Mouse (Mus musculus) CD4-positive helper T cell, adult 2 months (primary cell): ENCODE data around the gene Kcnab2.
A peak's percentile ranks its signal among the peaks of the same experiment; 100 is the strongest.

Source experiments
- DNase-seq: peaks from one replicate; pipeline ENCODE4 v3.0.0-alpha.2; 2012; ENCODE audit warnings: low read depth, missing footprints, low spot score

Kcnab2 gene

DNA sequence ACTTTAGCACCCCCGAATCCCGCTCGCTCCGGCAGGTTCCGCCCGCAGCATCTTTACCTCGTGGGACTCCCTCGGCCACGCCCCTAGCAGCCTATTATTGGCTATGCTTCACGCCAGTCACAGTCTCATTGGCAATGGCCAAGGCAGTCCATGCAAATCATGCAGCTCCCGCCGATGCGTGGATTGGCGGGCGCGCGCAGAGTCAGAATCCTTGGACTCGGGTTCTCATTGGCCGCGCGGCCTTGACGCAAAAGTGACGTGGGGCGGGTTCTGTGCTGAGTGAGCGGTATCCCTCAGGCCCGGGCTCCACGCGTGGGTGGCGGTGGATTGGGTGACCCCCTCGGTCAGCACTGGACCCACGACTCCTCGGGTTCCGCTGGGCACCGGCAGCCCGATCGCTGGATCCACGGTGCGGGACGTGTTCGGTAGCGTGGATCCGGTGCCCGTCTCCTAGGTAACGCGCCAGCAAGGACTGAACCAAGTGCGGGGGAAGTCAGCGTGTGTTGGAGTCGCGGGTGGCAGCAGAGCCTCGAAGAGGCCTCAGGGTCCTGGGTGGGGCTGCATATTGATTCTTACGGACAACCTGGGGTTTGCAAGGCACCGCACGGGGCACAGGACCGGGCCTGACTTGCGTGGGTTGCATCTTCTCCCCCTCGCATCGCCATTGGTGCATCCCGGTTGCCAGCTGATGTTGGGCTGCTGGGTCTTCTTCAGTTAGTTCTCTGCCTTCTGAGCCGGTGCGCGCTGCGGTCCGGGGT, at the start of gene Kcnab2:
Gene Kcnab2, minus strand, starts transcription at position 406 of the 758 bp plus-strand sequence.
- DNase-seq: peak; percentile 99

DNA sequence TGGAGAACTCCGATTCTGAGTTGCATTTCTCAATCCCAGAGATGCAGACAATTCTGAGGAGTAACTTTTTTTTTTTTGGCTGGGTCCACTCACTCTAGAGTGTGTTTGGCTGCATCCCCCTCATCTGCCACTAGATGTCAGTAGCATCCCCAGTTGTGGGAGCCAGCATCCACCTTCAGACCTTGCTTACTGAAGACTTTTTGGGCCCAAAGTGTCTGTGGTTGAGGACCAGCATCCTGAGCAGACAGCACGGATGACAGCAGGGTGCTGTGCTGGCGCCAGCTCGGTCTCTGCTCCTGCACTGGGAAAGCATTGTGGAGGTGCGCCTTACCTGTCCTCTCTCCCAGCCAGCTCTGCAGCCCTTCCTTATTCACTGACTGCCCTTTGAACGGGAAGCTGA, 42.4 kb upstream of the Kcnab2 start:
- DNase-seq: peak; percentile 40

- no peak for DNase-seq
Measured at GRCm38 (mm10) chr4:152519106-152519505, 41.4 kb upstream of the Kcnab2 start.

DNA sequence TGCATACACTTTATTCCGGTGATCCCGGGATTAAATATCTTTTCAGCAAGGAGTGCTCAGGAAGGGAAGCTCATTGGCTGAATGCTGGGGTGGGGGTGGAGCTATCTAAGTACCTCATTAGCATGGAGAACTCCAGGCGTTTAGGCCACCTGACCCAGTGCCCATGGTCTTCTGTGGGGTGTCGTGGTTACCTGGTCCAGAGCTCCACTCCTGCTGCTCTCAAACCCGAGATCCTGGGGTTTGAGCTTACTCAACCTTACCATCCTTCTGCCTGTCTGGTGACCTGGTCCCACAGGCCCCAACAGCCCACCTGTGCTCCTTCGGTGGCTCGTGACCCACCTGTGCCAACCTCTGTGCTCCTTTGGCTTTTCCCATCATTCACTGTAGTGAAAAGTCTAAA, 37.2 kb upstream of the Kcnab2 start:
- no peak for DNase-seq

DNA sequence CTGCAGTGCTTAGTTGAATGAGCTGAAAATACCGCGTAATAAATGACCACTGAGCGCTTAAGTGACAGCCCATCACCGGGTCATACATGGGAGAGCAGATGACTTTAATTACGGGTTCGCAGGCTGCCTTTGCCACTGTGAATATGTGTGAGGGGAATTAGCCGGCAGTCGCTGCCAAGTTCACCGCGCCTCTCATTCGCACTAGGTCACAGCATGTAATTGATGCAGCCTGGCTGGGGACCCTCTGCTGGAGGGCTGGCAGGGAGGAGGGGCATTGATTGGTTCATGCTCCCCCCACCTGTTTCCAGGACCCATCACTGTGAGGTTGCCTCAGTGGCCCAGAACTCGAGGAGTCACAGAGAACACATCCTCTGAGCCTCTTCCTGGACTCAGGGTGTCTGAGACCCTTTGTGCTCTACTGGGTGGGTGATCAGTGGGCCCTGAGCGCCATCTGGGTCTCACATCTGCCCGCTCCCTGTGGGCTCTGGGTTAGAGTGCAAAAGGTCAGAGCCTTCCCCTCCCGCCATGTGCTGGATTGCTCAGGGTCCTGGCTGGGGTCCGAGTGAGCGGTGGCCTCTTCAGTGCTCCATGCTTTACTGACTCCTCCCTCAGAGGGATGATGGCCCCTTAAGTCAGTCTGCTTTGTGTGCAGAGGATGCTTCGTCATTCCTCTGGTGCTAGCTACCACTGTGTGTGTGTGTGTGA, 34.7 kb upstream of the Kcnab2 start:
- no peak for DNase-seq

DNA sequence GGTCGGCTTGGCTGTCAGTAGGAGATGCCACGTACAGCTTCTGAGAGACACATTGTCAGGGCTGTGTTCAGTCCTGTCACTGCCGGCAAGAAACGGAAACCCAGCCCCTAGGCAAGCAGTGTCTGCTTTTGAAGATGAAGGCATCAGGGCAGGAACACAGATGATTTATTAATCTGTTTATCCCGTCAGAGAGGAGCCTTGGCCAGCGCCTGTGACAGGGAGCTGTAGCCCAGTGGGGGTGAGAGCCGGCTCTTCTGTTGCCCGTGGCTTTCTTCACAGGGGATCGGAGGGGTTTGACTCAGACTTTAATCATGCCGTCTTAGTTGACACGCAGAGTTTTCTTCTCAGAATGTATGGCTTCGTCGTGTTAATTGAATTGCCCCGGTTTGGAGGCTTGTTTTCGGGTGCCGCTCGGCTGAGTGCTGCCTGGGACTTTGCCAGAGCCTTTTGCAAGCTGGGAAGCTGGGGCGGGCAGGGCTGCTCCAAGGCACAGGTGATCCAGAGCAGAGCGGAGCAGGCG, 16.7 kb upstream of the Kcnab2 start:
- no peak for DNase-seq

GRCm38 (mm10) chr4:152491250-152491899, 13.7 kb upstream of the Kcnab2 start:
- DNase-seq: peak; percentile 81

DNA sequence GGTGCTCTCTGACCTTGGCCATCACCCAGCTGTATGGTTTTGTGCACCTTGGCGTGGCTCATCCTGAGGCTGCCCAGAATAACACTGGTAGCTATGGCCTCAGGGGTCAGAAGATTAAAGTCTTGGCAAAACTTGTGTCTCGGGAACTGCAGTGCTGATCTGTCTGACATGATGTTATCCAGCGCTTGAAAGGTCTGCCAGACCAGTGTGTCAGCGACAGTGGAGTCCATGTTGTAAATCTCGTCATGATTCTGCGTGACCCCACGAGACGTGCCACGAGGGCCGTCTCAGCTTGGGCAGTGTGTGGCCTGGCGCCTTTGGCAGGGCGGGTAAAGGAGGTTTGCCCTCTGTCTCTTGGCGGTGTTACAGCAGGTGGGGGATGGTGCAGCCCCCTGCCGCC, 12.6 kb upstream of the Kcnab2 start:
- no peak for DNase-seq

GRCm38 (mm10) chr4:152488046-152488445, 10.4 kb upstream of the Kcnab2 start:
- no peak for DNase-seq

GRCm38 (mm10) chr4:152480426-152480825, 2.8 kb upstream of the Kcnab2 start:
- no peak for DNase-seq

DNA sequence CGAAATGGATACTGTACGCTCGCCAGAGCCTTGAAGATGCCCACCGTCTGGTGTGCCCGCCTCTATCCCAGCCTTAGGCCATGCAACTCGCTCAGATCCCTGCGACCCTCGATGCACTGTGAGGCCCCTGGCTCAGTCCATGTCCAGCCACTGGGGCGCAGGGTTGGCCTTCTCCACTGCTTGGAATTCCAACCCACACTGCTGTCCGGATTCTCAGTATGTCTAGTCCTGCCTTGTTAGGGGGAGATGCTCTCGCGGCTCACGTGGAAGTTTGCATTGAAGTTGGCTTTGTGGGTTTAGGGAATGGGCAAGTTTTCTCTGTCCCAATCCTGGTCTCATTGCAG, 525 bp upstream of the Kcnab2 start:
- no peak for DNase-seq

DNA sequence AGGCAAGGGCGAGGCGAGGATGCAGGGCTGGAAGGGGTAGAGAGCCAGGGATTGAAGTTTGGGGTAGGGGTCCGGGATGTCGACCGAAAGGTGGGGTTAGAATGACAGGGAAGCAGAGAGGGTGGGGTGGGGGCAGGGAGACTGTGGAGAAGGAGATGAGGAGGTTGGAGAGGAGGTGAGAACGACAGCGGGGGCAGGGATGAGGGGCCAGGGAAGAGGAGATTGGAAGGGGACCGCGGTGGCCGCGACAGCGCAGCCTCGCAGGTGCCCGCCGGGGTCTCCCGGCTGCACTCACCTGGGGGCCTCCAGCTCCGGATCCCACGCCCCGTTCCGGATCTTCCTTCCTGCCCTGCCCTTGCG, 585 bp downstream of the Kcnab2 start:
- no peak for DNase-seq

- peak; percentile 41 for DNase-seq
Measured at GRCm38 (mm10) chr4:152476427-152477023, 1.1 kb downstream of the Kcnab2 start, which contains the start of gene Nphp4. Nphp4 (plus strand) TSS chr4:152476706.

GRCm38 (mm10) chr4:152475941-152476340, 1.7 kb downstream of the Kcnab2 start:
- peak; percentile 6 for DNase-seq

DNA sequence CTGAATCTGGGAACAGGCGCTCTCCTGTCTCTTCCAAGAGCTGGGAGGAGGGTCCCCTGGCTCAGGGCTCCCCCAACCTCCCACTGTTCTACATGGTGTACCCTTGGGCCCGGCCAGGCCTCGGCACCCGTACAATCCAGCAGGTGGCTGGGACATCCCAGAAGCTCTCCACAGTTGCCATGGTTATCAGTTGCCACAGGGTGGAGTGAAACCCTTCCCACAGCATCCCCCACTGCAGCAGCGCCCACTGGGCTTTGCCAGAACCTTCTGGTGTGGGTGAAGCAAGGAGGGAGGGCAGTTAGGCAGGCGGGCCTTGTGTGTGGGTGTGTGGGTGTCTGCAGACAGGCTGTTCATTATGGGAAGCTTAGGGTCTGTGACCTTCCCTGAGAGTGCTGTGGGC, 9.7 kb downstream of the Kcnab2 start:
- no peak for DNase-seq

DNA sequence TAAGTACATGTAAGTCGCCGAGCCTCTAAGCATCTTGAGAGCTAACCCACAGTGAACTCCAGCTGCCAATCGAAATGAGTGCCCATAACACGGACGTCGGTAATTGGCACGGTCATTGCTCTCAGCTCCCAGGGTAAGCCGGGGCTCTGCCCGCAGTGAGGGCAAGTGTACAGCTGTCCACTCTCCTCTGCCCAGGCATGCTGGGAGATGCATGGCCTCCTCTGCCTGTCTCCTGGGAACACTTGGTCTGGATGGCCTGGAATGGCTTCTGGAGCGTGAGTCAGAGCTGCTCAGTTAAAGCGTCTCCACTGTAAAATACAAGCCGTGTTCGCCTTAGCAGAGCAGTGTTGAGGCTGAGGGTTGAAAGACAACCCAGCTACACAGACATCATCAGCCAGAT, 11.1 kb downstream of the Kcnab2 start:
- no peak for DNase-seq

GRCm38 (mm10) chr4:152465116-152465515, 12.6 kb downstream of the Kcnab2 start:
- DNase-seq: no peak

DNA sequence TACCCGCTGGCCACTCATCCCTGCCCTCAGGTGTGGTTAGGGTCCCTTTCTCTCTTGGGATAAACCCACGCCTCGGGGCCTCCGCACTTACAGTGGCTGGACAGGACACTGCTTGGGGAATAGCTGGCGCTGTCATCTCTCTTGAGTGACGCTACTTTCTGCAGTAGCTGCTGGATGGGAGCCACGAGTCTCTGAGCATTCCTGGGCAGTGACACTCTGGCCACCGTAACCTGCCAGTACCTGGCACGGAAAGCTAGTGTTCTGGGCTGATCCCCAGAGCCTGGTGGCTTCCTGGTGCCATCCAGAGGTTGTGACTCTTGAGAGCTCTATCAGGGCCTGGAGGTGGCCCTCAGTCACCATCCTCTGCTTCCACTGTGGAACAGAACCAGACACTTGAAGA, 14.5 kb downstream of the Kcnab2 start:
- no peak for DNase-seq

GRCm38 (mm10) chr4:152462516-152462915, 15.2 kb downstream of the Kcnab2 start:
- no peak for DNase-seq

- DNase-seq: no peak
Measured at GRCm38 (mm10) chr4:152457673-152458072, 20.0 kb downstream of the Kcnab2 start.

DNA sequence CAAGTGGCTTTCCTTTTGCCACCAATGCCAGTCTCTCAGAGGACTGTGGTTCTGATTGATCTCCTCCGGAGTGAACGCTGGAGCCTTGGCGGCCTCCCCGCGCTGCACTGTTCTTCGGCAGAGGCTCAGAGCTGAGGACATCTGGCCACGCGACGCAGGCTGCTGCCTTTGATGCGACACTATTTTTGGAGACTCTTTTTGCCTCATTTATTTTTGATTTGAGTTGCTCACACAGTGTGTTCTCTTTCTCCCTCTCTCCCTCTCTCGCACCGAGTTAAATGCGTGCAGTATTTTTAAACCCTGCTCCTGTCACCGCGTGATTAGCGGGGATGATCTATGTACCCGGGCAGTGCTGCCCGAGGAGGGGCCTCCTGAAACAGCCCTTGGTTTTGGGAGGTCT, 21.1 kb downstream of the Kcnab2 start:
- no peak for DNase-seq

DNA sequence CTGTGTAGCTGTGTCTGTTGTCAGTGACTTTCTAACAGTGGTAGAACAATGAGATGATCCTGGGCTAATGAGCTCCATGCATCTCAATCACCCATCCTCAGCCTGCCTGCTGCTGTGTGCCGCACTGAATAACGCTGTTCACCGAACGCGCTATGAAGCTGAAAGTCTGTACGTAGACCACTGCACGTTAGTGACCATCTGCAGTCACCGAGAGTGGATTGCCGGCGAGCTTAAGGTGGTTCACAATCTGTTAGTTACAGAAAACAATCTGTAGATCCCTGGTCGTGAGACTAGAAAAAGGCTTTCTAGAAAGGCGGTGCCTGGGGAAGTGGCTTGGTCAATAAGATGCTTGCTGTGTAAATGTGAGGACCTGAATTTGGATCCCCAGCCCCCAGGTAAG, 23.5 kb downstream of the Kcnab2 start:
- DNase-seq: no peak
